Mouse (Mus musculus) heart, adult 2 months (tissue): ENCODE measurements around the gene Ddah2.

Experiments
- EP300 ChIP-seq: fragments of 200-500 bp; IDR thresholded peaks from 2 replicates; pipeline ENCODE4 v1.6.1; 2011; ENCODE audit warnings: low read depth, low read length, control low read depth; ENCODE audit not compliant: insufficient read depth
- POLR2A ChIP-seq: fragments of 200-500 bp; IDR thresholded peaks from 2 replicates; pipeline ENCODE4 v1.6.1; 2011; ENCODE audit warnings: mild to moderate bottlenecking, low read depth, low read length, control low read depth; ENCODE audit not compliant: insufficient read depth

DNA sequence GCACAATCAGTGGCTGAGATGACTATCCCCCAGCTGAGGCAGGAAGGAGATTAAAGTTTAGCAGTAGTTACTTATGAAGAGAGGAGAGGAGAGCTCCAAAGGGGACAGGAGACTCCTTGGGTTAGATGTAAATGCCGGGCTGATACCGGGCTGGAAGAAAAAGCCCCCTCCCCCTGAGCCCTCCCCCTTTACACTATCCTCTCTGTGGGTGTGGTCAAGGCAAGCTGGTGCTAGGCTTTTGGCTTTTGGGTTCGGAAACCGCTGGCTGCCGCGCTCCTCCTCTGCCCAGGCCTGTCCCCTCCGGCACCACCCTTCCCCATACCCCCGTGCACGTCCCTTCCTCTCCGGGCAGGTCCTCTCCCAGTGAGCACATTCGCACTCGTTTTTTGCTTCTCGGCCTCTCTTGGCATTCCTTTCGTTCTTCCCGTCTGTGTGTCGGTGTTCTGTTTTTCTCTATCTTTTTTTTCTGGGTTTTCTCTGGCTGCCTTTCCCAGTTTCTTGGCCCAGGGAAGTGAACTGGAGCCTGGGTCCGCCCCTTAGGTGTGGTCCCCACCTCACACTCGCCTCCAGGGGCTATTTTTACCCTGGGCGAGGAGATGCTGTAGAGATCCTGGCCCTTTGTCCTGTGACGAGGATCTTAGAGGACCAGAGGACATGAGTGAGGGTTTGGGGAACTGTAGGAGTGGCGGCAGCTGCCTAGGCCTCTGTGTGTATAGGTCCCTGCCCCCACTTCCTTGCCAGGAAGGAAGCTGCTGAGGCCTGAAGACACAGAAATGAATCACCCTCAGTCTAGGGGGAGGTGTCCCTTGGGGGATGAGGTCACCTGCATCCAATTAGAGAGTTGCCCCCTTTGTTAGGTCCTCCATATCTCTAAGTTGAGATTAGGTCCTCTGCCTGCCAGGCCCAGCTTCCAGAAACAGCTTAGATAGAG, 7.4 kb upstream of the Ddah2 start:
- TF ChIP-seq EP300 (peak; percentile 84), POLR2A (peak; percentile 84)
